ENCODE assay signal across 19 mouse cellular contexts in genomic region chr11:117302371-117302770, GRCm38 (mm10).
DNase-seq lines count a peak whose midpoint lies in the region; ATAC-seq and TF ChIP-seq lines count a peak whose summit lies in the region.
"Had no signal": no experiment of that assay in that cellular context is flagged by ENCODE, and none has a peak within 500 bp of the region (broad histone marks: within the 10 kb centered on the region; RNA-seq: fewer than 3 reads in every experiment).

No protein-coding gene starts in this region.

- no peak for TF ChIP-seq CTCF in heart, adult 2 months (IDR thresholded peaks at IDR 0.05)

- peaks cover 12% of the 10 kb centered on the region; the same call in 1 of the 2 replicates for H3K36me3 ChIP-seq in embryonic facial prominence, embryonic 12.5 days
- peaks cover 79% of the 10 kb centered on the region for H3K36me3 ChIP-seq in embryonic facial prominence, embryonic 10.5 days (replicated peaks)
- H3K36me3 ChIP-seq in embryonic facial prominence, embryonic 13.5 days = peaks cover 26% of the 10 kb centered on the region
- H3K36me3 ChIP-seq in limb, embryonic 14.5 days (ENCODE audit: control insufficient read depth, insufficient read depth, low read length) = peaks cover 4% of the 10 kb centered on the region; the same call in 1 of the 2 replicates
- H3K36me3 ChIP-seq in heart, adult 2 months (ENCODE audit: control insufficient read depth, insufficient read depth, low read length) = no peaks in the 10 kb centered on the region
- H3K36me3 ChIP-seq: hindbrain, embryonic 15.5 days; neural tube, embryonic 15.5 days had no signal

- TF ChIP-seq EP300 in heart, adult 2 months (IDR thresholded peaks at IDR 0.05; ENCODE audit: insufficient read depth, low read depth, low read length) = no peak

- WGBS in embryonic facial prominence, embryonic 12.5 days = 84% methylated on average over 5 of the region's 5 CpGs
- 93% methylated on average over 5 of the region's 5 CpGs for WGBS in embryonic facial prominence, embryonic 10.5 days
- 69% methylated on average over 5 of the region's 5 CpGs for WGBS in embryonic facial prominence, embryonic 13.5 days
- WGBS in limb, embryonic 14.5 days = 71% methylated on average over 5 of the region's 5 CpGs
- 84% methylated on average over 5 of the region's 5 CpGs for WGBS in heart, adult 2 months

- TF ChIP-seq POLR2A in limb, embryonic 14.5 days (IDR thresholded peaks at IDR 0.05; ENCODE audit: borderline replicate concordance, extremely low read depth, insufficient read depth, insufficient read length) = no peak
- TF ChIP-seq POLR2A in heart, adult 2 months (IDR thresholded peaks at IDR 0.05; ENCODE audit: insufficient read depth, low read depth, low read length) = no peak

- ATAC-seq in embryonic facial prominence, embryonic 12.5 days (ENCODE audit: insufficient number of reproducible peaks, insufficient read depth, low FRiP score, low TSS enrichment) = no peak
- ATAC-seq in embryonic facial prominence, embryonic 13.5 days (ENCODE audit: insufficient number of reproducible peaks, insufficient read depth, low FRiP score, low TSS enrichment, low read depth) = no peak
- ATAC-seq in limb, embryonic 14.5 days (ENCODE audit: low FRiP score, low read depth) = no peak
- ATAC-seq: intestine, embryonic 16.5 days; liver, postnatal 0 days; midbrain, embryonic 16.5 days had no signal

- no peak overlapping the region for H3K4me2 ChIP-seq in embryonic facial prominence, embryonic 12.5 days (replicated peaks)
- H3K4me2 ChIP-seq in embryonic facial prominence, embryonic 13.5 days = peak overlapping the region; percentile 20; the same call in 1 of the 2 replicates
- no peak overlapping the region for H3K4me2 ChIP-seq in limb, embryonic 14.5 days (replicated peaks; ENCODE audit: low read depth, low read length, severe bottlenecking)
- H3K4me2 ChIP-seq: heart, embryonic 13.5 days; hindbrain, embryonic 15.5 days; kidney, embryonic 15.5 days; neural tube, embryonic 15.5 days had no signal

- H3K9me3 ChIP-seq in embryonic facial prominence, embryonic 12.5 days = no peaks in the 10 kb centered on the region
- 0 out of 2 replicates have a peak, but pooled peaks cover 2% of the 10 kb centered on the region for H3K9me3 ChIP-seq in embryonic facial prominence, embryonic 10.5 days
- no peaks in the 10 kb centered on the region for H3K9me3 ChIP-seq in embryonic facial prominence, embryonic 13.5 days
- H3K9me3 ChIP-seq in limb, embryonic 14.5 days (ENCODE audit: control insufficient read depth, low read length) = no peaks in the 10 kb centered on the region
- H3K9me3 ChIP-seq: heart, embryonic 13.5 days; hindbrain, embryonic 15.5 days; kidney, embryonic 15.5 days; neural tube, embryonic 15.5 days had no signal

- H3K27ac ChIP-seq in embryonic facial prominence, embryonic 12.5 days = peak overlapping the region; percentile 72
- no peak overlapping the region for H3K27ac ChIP-seq in embryonic facial prominence, embryonic 10.5 days (replicated peaks)
- H3K27ac ChIP-seq in embryonic facial prominence, embryonic 13.5 days = peak overlapping the region; percentile 94
- H3K27ac ChIP-seq in limb, embryonic 14.5 days (replicated peaks; ENCODE audit: low read depth, low read length) = peak overlapping the region; percentile 67
- H3K27ac ChIP-seq in heart, adult 2 months = no peak overlapping the region
- H3K27ac ChIP-seq: heart, embryonic 13.5 days; hindbrain, embryonic 15.5 days; neural tube, embryonic 15.5 days had no signal

- DNase-seq in embryonic facial prominence, embryonic 10.5 days (ENCODE audit: low spot score) = no peak
- DNase-seq in ovary, adult 18-20 months (ENCODE audit: low spot score) = peak; percentile 64
- DNase-seq in ovary, postnatal 10 days (ENCODE audit: low spot score) = no peak
- no peak for DNase-seq in limb, embryonic 14.5 days (ENCODE audit: low spot score)
- DNase-seq in heart, adult 2 months = no peak
- DNase-seq: B cell, adult 2 months; cerebellum, adult 8-10 months; heart, adult 11 months; heart, postnatal 4 days; liver, postnatal 0 days; lung, postnatal 4 days had no signal

- no peak overlapping the region for H3K9ac ChIP-seq in embryonic facial prominence, embryonic 12.5 days
- no peak overlapping the region for H3K9ac ChIP-seq in embryonic facial prominence, embryonic 13.5 days
- H3K9ac ChIP-seq in limb, embryonic 14.5 days (ENCODE audit: low read depth, low read length, severe bottlenecking) = no peak overlapping the region
- H3K9ac ChIP-seq in heart, adult 2 months (ENCODE audit: low read depth, low read length) = no peak overlapping the region
- H3K9ac ChIP-seq: heart, embryonic 13.5 days; hindbrain, embryonic 15.5 days; kidney, embryonic 15.5 days; liver, postnatal 0 days; neural tube, embryonic 15.5 days had no signal

- H3K79me2 ChIP-seq in heart, adult 2 months (replicated peaks; ENCODE audit: control insufficient read depth, insufficient read depth, low read length) = peaks cover 2% of the 10 kb centered on the region; the same call in 1 of the 2 replicates

- peaks cover 40% of the 10 kb centered on the region for H3K4me1 ChIP-seq in embryonic facial prominence, embryonic 12.5 days
- peaks cover 46% of the 10 kb centered on the region for H3K4me1 ChIP-seq in embryonic facial prominence, embryonic 10.5 days
- peaks cover 63% of the 10 kb centered on the region for H3K4me1 ChIP-seq in embryonic facial prominence, embryonic 13.5 days
- H3K4me1 ChIP-seq in limb, embryonic 14.5 days (ENCODE audit: control insufficient read depth, insufficient read depth, low read length) = peaks cover 23% of the 10 kb centered on the region
- peaks cover 17% of the 10 kb centered on the region for H3K4me1 ChIP-seq in heart, adult 2 months (ENCODE audit: control insufficient read depth, insufficient read depth, low read length)

- intact Hi-C loops in heart, adult 2 months (cut with DNase I) = no loop called here

- H3K27me3 ChIP-seq in embryonic facial prominence, embryonic 12.5 days = no peaks in the 10 kb centered on the region
- no peaks in the 10 kb centered on the region for H3K27me3 ChIP-seq in embryonic facial prominence, embryonic 10.5 days (replicated peaks; ENCODE audit: low read depth, poor library complexity, severe bottlenecking)
- no peaks in the 10 kb centered on the region for H3K27me3 ChIP-seq in embryonic facial prominence, embryonic 13.5 days
- no peaks in the 10 kb centered on the region for H3K27me3 ChIP-seq in limb, embryonic 14.5 days (ENCODE audit: control insufficient read depth, insufficient read depth, low read length)
- H3K27me3 ChIP-seq in heart, adult 2 months (ENCODE audit: control insufficient read depth, insufficient read depth, low read length) = no peaks in the 10 kb centered on the region
- H3K27me3 ChIP-seq: heart, embryonic 13.5 days; hindbrain, embryonic 15.5 days; kidney, embryonic 15.5 days; neural tube, embryonic 15.5 days had no signal

- H3K4me3 ChIP-seq in embryonic facial prominence, embryonic 12.5 days = no peak overlapping the region
- H3K4me3 ChIP-seq in embryonic facial prominence, embryonic 10.5 days = no peak overlapping the region
- no peak overlapping the region for H3K4me3 ChIP-seq in embryonic facial prominence, embryonic 13.5 days
- H3K4me3 ChIP-seq in limb, embryonic 14.5 days (replicated peaks; ENCODE audit: low read length) = no peak overlapping the region
- H3K4me3 ChIP-seq in heart, adult 2 months = no peak overlapping the region
- H3K4me3 ChIP-seq: heart, embryonic 13.5 days; hindbrain, embryonic 15.5 days; kidney, embryonic 15.5 days; neural tube, embryonic 15.5 days had no signal

Comparison
In these comparisons a context has a peak if more than half of its experiments do, and no peak if none do; other contexts are left out.
1. H3K27ac ChIP-seq: peak in embryonic facial prominence, embryonic 12.5 days (single experiment), embryonic facial prominence, embryonic 13.5 days (single experiment) and limb, embryonic 14.5 days (single experiment); none in embryonic facial prominence, embryonic 10.5 days (single experiment) and heart, adult 2 months (single experiment).